Mouse (Mus musculus): ENCODE results near the gene Srbd1.

- peak; percentile 92 for TF ChIP-seq POLR2A (IDR thresholded peaks at IDR 0.05; ENCODE audit: insufficient read depth, low read depth, low read length)
- TF ChIP-seq CTCF (IDR thresholded peaks at IDR 0.05; ENCODE audit: insufficient read depth, low read depth, low read length), result 0 out of 2 replicates have a peak, but pooled peaks have one; percentile 5
These were observed 22.6 kb upstream of the Srbd1 start, which contains the start of gene Prkce for GRCm38 (mm10) chr17:86167320-86168230.
